Comparison of ENCODE assay signal across 24 mouse cellular contexts in genomic region chr11:109575832-109576231, GRCm38 (mm10). TPM values are rescaled to one million over a fixed set of nuclear protein-coding genes. Genes with fewer than 3 reads are reported as not detected.
DNase-seq lines count a peak whose midpoint lies in the region; ATAC-seq and TF ChIP-seq lines count a peak whose summit lies in the region.
"Had no signal": no experiment of that assay in that cellular context is flagged by ENCODE, and none has a peak within 500 bp of the region (broad histone marks: within the 10 kb centered on the region; RNA-seq: fewer than 3 reads in every experiment).

No protein-coding gene starts in this region.

- H3K27me3 ChIP-seq in forebrain, embryonic 14.5 days (replicated peaks; ENCODE audit: control insufficient read depth, insufficient read depth, low read length) = no peaks in the 10 kb centered on the region
- no peaks in the 10 kb centered on the region for H3K27me3 ChIP-seq in forebrain, embryonic 10.5 days (ENCODE audit: poor library complexity, severe bottlenecking)
- H3K27me3 ChIP-seq in liver, postnatal 0 days (ENCODE audit: insufficient read depth, low read length) = no peaks in the 10 kb centered on the region
- no peaks in the 10 kb centered on the region for H3K27me3 ChIP-seq in MEL (ENCODE audit: control insufficient read depth in 1 of 2, insufficient read depth in 2 of 2, low read length in 2 of 2)
- H3K27me3 ChIP-seq: CH12.LX; heart, embryonic 15.5 days; kidney, embryonic 15.5 days; liver, embryonic 13.5 days; midbrain, embryonic 12.5 days; neural tube, embryonic 12.5 days had no signal

- intact Hi-C loops in gastrocnemius, postnatal 14 days (cut with DNase I; ENCODE audit: low total_unique reads) = no loop called here

- TF ChIP-seq POLR2A in MEL (IDR thresholded peaks at IDR 0.05; ENCODE audit: control insufficient read depth in 1 of 2, insufficient read depth in 1 of 2, low read depth in 1 of 2, low read length in 2 of 2, poor library complexity in 1 of 2) = no peak

- no peak overlapping the region for H3K9ac ChIP-seq in forebrain, embryonic 14.5 days (ENCODE audit: low read length)
- H3K9ac ChIP-seq in liver, postnatal 0 days (replicated peaks) = no peak overlapping the region
- no peak overlapping the region for H3K9ac ChIP-seq in MEL (ENCODE audit: control insufficient read depth, low read depth, low read length, poor library complexity, severe bottlenecking)
- H3K9ac ChIP-seq: heart, embryonic 15.5 days; kidney, embryonic 15.5 days; liver, embryonic 13.5 days; midbrain, embryonic 12.5 days had no signal

- no peaks in the 10 kb centered on the region for H3K9me3 ChIP-seq in forebrain, embryonic 14.5 days (replicated peaks; ENCODE audit: control insufficient read depth, low read length)
- no peaks in the 10 kb centered on the region for H3K9me3 ChIP-seq in forebrain, embryonic 10.5 days
- no peaks in the 10 kb centered on the region for H3K9me3 ChIP-seq in liver, postnatal 0 days (ENCODE audit: low read length)
- H3K9me3 ChIP-seq in MEL (replicated peaks; ENCODE audit: insufficient read depth, low read length) = no peaks in the 10 kb centered on the region
- H3K9me3 ChIP-seq: heart, embryonic 15.5 days; kidney, embryonic 15.5 days; liver, embryonic 13.5 days; midbrain, embryonic 12.5 days; neural tube, embryonic 12.5 days had no signal

- peak; percentile 62; the same call in 1 of the 2 replicates for TF ChIP-seq EP300 in liver, postnatal 0 days (IDR thresholded peaks at IDR 0.05; ENCODE audit: low read depth)
- peak; percentile 73 to 78 for TF ChIP-seq EP300 in MEL (IDR thresholded peaks at IDR 0.05; ENCODE audit: low read depth in 1 of 2, low read length in 2 of 2)

- peaks cover 2% of the 10 kb centered on the region for H3K4me1 ChIP-seq in forebrain, embryonic 14.5 days (ENCODE audit: control insufficient read depth, insufficient read depth, low read length)
- H3K4me1 ChIP-seq in forebrain, embryonic 10.5 days = no peaks in the 10 kb centered on the region; the same call in 1 of the 2 replicates
- peaks cover 2% of the 10 kb centered on the region; the same call in 1 of the 2 replicates for H3K4me1 ChIP-seq in liver, postnatal 0 days (ENCODE audit: insufficient read depth)
- H3K4me1 ChIP-seq in MEL (ENCODE audit: control insufficient read depth in 1 of 2, insufficient read depth in 2 of 2, low read length in 2 of 2) = peaks cover 10 to 14% of the 10 kb centered on the region in 2 experiments
- H3K4me1 ChIP-seq: heart, embryonic 15.5 days; kidney, embryonic 15.5 days; midbrain, embryonic 12.5 days; neural tube, embryonic 12.5 days had no signal

- H3K4me2 ChIP-seq in forebrain, embryonic 14.5 days (ENCODE audit: low read length) = no peak overlapping the region
- no peak overlapping the region for H3K4me2 ChIP-seq in liver, postnatal 0 days (ENCODE audit: low read depth, low read length)
- H3K4me2 ChIP-seq: heart, embryonic 15.5 days; kidney, embryonic 15.5 days; liver, embryonic 13.5 days; midbrain, embryonic 12.5 days; neural tube, embryonic 12.5 days had no signal

- peak; percentile 77 for DNase-seq in forebrain, embryonic 14.5 days (ENCODE audit: low spot score)
- no peak for DNase-seq in forebrain, embryonic 10.5 days (ENCODE audit: extremely low spot score, low spot score)
- no peak for DNase-seq in liver, postnatal 0 days
- DNase-seq in liver = no peak
- peak; percentile 81 for DNase-seq in MEL (ENCODE audit: low read depth, low spot score)
- DNase-seq in gastrocnemius, postnatal 14 days = no peak
- DNase-seq in testis, postnatal 10 days (ENCODE audit: low spot score) = no peak
- DNase-seq: adrenal gland, postnatal 36 days; cerebellum, adult 8-10 months; gastrocnemius, postnatal 25 days; liver, embryonic 13.5 days; spleen, adult 18-20 months; thymus, adult 18-20 months had no signal

- TF ChIP-seq RAD21 in MEL (IDR thresholded peaks at IDR 0.05; ENCODE audit: low read depth, low read length) = no peak

- ATAC-seq in forebrain, embryonic 14.5 days = peak; percentile 50; the same call in 1 of the 2 replicates
- ATAC-seq in liver, postnatal 0 days = peak; percentile 63
- peak; percentile 52; the same call in 1 of the 2 replicates for ATAC-seq in erythroid progenitor cell, adult 5-6 weeks (replicated peaks; ENCODE audit: low FRiP score, poor library complexity, severe bottlenecking)
- ATAC-seq: hindbrain, embryonic 16.5 days; intestine, embryonic 16.5 days had no signal

- H3K27ac ChIP-seq in forebrain, embryonic 14.5 days (ENCODE audit: low read depth, low read length) = no peak overlapping the region
- H3K27ac ChIP-seq in forebrain, embryonic 10.5 days = no peak overlapping the region
- H3K27ac ChIP-seq in liver, postnatal 0 days (ENCODE audit: low read depth) = no peak overlapping the region
- peak overlapping the region; percentile 46 for H3K27ac ChIP-seq in MEL (ENCODE audit: control insufficient read depth, low read depth, low read length)
- H3K27ac ChIP-seq: heart, embryonic 15.5 days; kidney, embryonic 15.5 days; left cerebral cortex, adult 2 months; liver, embryonic 13.5 days; macrophage; midbrain, embryonic 12.5 days; neural tube, embryonic 12.5 days had no signal

- H3K36me3 ChIP-seq in forebrain, embryonic 14.5 days (ENCODE audit: control insufficient read depth, insufficient read depth, low read length) = no peaks in the 10 kb centered on the region
- H3K36me3 ChIP-seq in forebrain, embryonic 10.5 days (replicated peaks) = 0 out of 2 replicates have a peak, but pooled peaks cover 4% of the 10 kb centered on the region
- peaks cover 60% of the 10 kb centered on the region for H3K36me3 ChIP-seq in liver, postnatal 0 days (replicated peaks; ENCODE audit: insufficient read depth, low read length)
- peaks cover 0 to 14% of the 10 kb centered on the region in 2 experiments; a peak in 2 of 4 replicates for H3K36me3 ChIP-seq in MEL (ENCODE audit: control insufficient read depth in 1 of 2, insufficient read depth in 2 of 2, low read length in 2 of 2)
- H3K36me3 ChIP-seq: midbrain, embryonic 12.5 days; neural tube, embryonic 12.5 days had no signal

- no peak overlapping the region for H3K4me3 ChIP-seq in forebrain, embryonic 14.5 days (ENCODE audit: low read depth, low read length)
- H3K4me3 ChIP-seq in forebrain, embryonic 10.5 days = no peak overlapping the region
- no peak overlapping the region for H3K4me3 ChIP-seq in liver, postnatal 0 days (ENCODE audit: low read depth, low read length)
- H3K4me3 ChIP-seq in MEL (ENCODE audit: control insufficient read depth in 1 of 2, insufficient read depth in 1 of 2, low read depth in 2 of 2, low read length in 2 of 2) = no peak overlapping the region
- H3K4me3 ChIP-seq: erythroblast, embryonic 14.5 days; heart, embryonic 15.5 days; kidney, embryonic 15.5 days; left cerebral cortex, adult 2 months; liver, embryonic 13.5 days; midbrain, embryonic 12.5 days; neural tube, embryonic 12.5 days had no signal

- no peaks in the 10 kb centered on the region for H3K79me2 ChIP-seq in MEL (ENCODE audit: control insufficient read depth, insufficient read depth, low read length, poor library complexity)

- 62% methylated on average over 6 of the region's 6 CpGs for WGBS in forebrain, embryonic 14.5 days
- 93% methylated on average over 6 of the region's 6 CpGs for WGBS in forebrain, embryonic 10.5 days
- WGBS in liver, postnatal 0 days (ENCODE audit: insufficient replicate concordance) = 63% methylated on average over 6 of the region's 6 CpGs

- TF ChIP-seq CTCF in liver, postnatal 0 days (IDR thresholded peaks at IDR 0.05; ENCODE audit: low read depth) = no peak
- no peak for TF ChIP-seq CTCF in MEL (IDR thresholded peaks at IDR 0.05 in 2 of 3, conservative IDR thresholded peaks at IDR 0.05 in 1 of 3; ENCODE audit: control insufficient read depth in 1 of 3, insufficient read depth in 1 of 3, low read depth in 2 of 3, low read length in 3 of 3, poor library complexity in 1 of 3, severe bottlenecking in 1 of 3)

TF ChIP-seq in MEL, 35 proteins besides CTCF, POLR2A, EP300 and RAD21 (continues in another document):
- TF ChIP-seq USF1 (IDR thresholded peaks at IDR 0.05; ENCODE audit: low read depth, low read length) (no peak), MAFK (IDR thresholded peaks at IDR 0.05; ENCODE audit: borderline replicate concordance, low read depth, low read length) (0 out of 2 replicates have a peak, but pooled peaks have one; percentile 16), NRF1 (IDR thresholded peaks at IDR 0.05; ENCODE audit: insufficient read depth, low read depth, low read length, poor library complexity, severe bottlenecking) (no peak), SMC3 (IDR thresholded peaks at IDR 0.05; ENCODE audit: low read depth, low read length) (0 out of 2 replicates have a peak, but pooled peaks have one; percentile 9), MEF2A (IDR thresholded peaks at IDR 0.05; ENCODE audit: extremely low read depth, insufficient replicate concordance, low read depth, low read length, poor library complexity, severe bottlenecking) (no peak), HCFC1 (IDR thresholded peaks at IDR 0.05; ENCODE audit: low read depth, low read length) (no peak), MYB (IDR thresholded peaks at IDR 0.05; ENCODE audit: low read depth, low read length) (peak; percentile 62; the same call in 1 of the 2 replicates), ELF1 (IDR thresholded peaks at IDR 0.05; ENCODE audit: low read depth, low read length) (no peak), NELFE (IDR thresholded peaks at IDR 0.05; ENCODE audit: low read depth, low read length) (no peak), MYC (IDR thresholded peaks at IDR 0.05; ENCODE audit: low read depth, low read length) (no peak), MXI1 (IDR thresholded peaks at IDR 0.05; ENCODE audit: low read depth, low read length) (peak; percentile 45; the same call in 1 of the 2 replicates), TCF12 (IDR thresholded peaks at IDR 0.05; ENCODE audit: low read depth, low read length) (peak; percentile 68; the same call in 1 of the 2 replicates), ETS1 (IDR thresholded peaks at IDR 0.05; ENCODE audit: low read depth, low read length) (peak; percentile 81), BHLHE40 (IDR thresholded peaks at IDR 0.05; ENCODE audit: borderline replicate concordance, low read depth, low read length) (no peak), E2F4 (IDR thresholded peaks at IDR 0.05; ENCODE audit: borderline replicate concordance, low read depth, low read length) (no peak)

RNA-seq across cellular contexts. Expression of gene Wipi1, which starts 35.9 kb away (rescaled TPM):
- 5.7 and 6.9 TPM in 2 replicates for polyA plus RNA-seq in forebrain, embryonic 14.5 days (2014; fragmentation: Nextera tagmentation; extraction: Ambion mirVana)
- 15.7 and 18.4 TPM in 2 replicates for polyA plus RNA-seq in forebrain, embryonic 10.5 days (2016; fragmentation: Nextera tagmentation; extraction: Ambion mirVana)
- 17.6 TPM in 2 replicates for polyA plus RNA-seq in liver, postnatal 0 days (2015; fragmentation: Nextera tagmentation; extraction: Ambion mirVana)
- 2.5 and 2.6 TPM in 2 replicates for total RNA-seq in MEL (2012; rRNA removed)
- polyA plus RNA-seq in MEL (2012; ENCODE audit: insufficient read depth in 1 of 2, insufficient read length in 2 of 2, low read depth in 1 of 2, low replicate concordance in 2 of 2, missing spikeins in 1 of 2) = 1 to 10 TPM in 1 of 2 experiments, not detected in 1; 8.2 TPM
- total RNA-seq in erythroid progenitor cell, adult 5-6 weeks (2015; ENCODE audit: low replicate concordance) = 40.4 and 58.3 TPM in 2 replicates
- 20.3 and 33.6 TPM in 2 replicates for total RNA-seq in erythroid progenitor cell, adult 5-6 weeks (2017; ENCODE audit: low replicate concordance)
- total RNA-seq in gastrocnemius, postnatal 14 days (2021) = 10 to 100 TPM; 59.7 to 62.2 TPM

Comparison
In these comparisons a context has a peak if more than half of its experiments do, and no peak if none do; other contexts are left out.
1. DNase-seq: peak in forebrain, embryonic 14.5 days (single experiment) and MEL (single experiment); none in forebrain, embryonic 10.5 days (single experiment), liver, postnatal 0 days (single experiment), liver (single experiment), gastrocnemius, postnatal 14 days (single experiment) and testis, postnatal 10 days (single experiment).
2. Peak in every context shown above with its lines, with median percentiles within 50 percentile points of each other: ATAC-seq.